Mouse (Mus musculus) liver, postnatal 0 days (tissue): ENCODE data around the gene Polr1a. TPM values are rescaled to one million over a fixed set of nuclear protein-coding genes. Genes with fewer than 3 reads are reported as not detected.

Experiments
- ATAC-seq: fragments of 200-750 bp; cut with Nextera tagmentation; 2 replicates; pipeline ENCODE4 v1.8.0; 2017; ENCODE audit warnings: mild to moderate bottlenecking, moderate library complexity
- DNase-seq: peaks from one replicate; pipeline ENCODE4 v3.0.0-alpha.2; 2016
- H3K27ac ChIP-seq: fragments of 300-500 bp; sonication (generic); 2 replicates; pipeline ENCODE4 v1.5.1; 2014; ENCODE audit warnings: antibody characterized with exemption, moderate library complexity, mild to moderate bottlenecking, low read depth
- H3K27me3 ChIP-seq: fragments of 300-500 bp; sonication (generic); 2 replicates; pipeline ENCODE4 v1.6.1; 2014; ENCODE audit warnings: low read length, control low read depth, mixed read lengths; ENCODE audit not compliant: insufficient read depth
- H3K36me3 ChIP-seq: fragments of 300-500 bp; sonication (generic); replicated peaks from 2 replicates; pipeline ENCODE4 v1.6.1; 2014; ENCODE audit warnings: mild to moderate bottlenecking, control low read depth, low read length, moderate library complexity, mixed read lengths; ENCODE audit not compliant: insufficient read depth
- H3K4me1 ChIP-seq: fragments of 300-500 bp; sonication (generic); 2 replicates; pipeline ENCODE4 v1.6.1; 2014; ENCODE audit warnings: antibody characterized with exemption, mild to moderate bottlenecking, control low read depth; ENCODE audit not compliant: insufficient read depth
- H3K4me2 ChIP-seq: fragments of 300-500 bp; sonication (generic); 2 replicates; pipeline ENCODE4 v1.6.1; 2014; ENCODE audit warnings: low read depth, mild to moderate bottlenecking, low read length, moderate library complexity, mixed read lengths
- H3K4me3 ChIP-seq: fragments of 300-500 bp; sonication (generic); 2 replicates; pipeline ENCODE4 v1.5.1; 2014; ENCODE audit warnings: low read depth, low read length
- H3K9ac ChIP-seq: fragments of 300-500 bp; sonication (generic); replicated peaks from 2 replicates; pipeline ENCODE4 v1.6.1; 2014; ENCODE audit warnings: mild to moderate bottlenecking, moderate library complexity
- H3K9me3 ChIP-seq: fragments of 300-500 bp; sonication (generic); 2 replicates; pipeline ENCODE4 v1.6.1; 2016; ENCODE audit warnings: mild to moderate bottlenecking, control low read depth, low read length, mixed read lengths
- CTCF ChIP-seq: sonication (generic); IDR thresholded peaks from 2 replicates; pipeline ENCODE4 v1.5.1; 2016; ENCODE audit warnings: antibody characterized with exemption, low read depth
- EP300 ChIP-seq: IDR thresholded peaks from 2 replicates; pipeline ENCODE4 v1.6.1; 2016; ENCODE audit warnings: antibody characterized with exemption, low read depth, mild to moderate bottlenecking
- WGBS: fragments of 180-500 bp; shearing (Covaris S2); extraction: QIAGEN DNeasy Blood & Tissue Kit; methylation state at CpG from one replicate; pipeline ENCODE4 v1.1.7; 2014; ENCODE audit not compliant: insufficient replicate concordance; 5-methylcytosine and 5-hydroxymethylcytosine counted together
- polyA plus RNA-seq: library from polyadenylated mRNA; unstranded; fragments of >200 nt; fragmentation: Nextera tagmentation; extraction: Ambion mirVana; gene quantifications from 2 replicates; pipeline ENCODE4 v1.2.1, GENCODE M21; 2015

The Polr1a gene
- polyA plus RNA-seq, 1 experiment from 2014 or later, result 10.0 TPM

- ATAC-seq (no peak), DNase-seq (no peak)
- no peak overlapping the region for H3K4me2 ChIP-seq
- H3K36me3 ChIP-seq, result peaks cover 35% of the 10 kb centered on the region
- TF ChIP-seq CTCF, result no peak
- TF ChIP-seq EP300, result no peak
- H3K9me3 ChIP-seq, result no peaks in the 10 kb centered on the region
- peaks cover 6% of the 10 kb centered on the region; the same call in 1 of the 2 replicates for H3K4me1 ChIP-seq
- no peak overlapping the region for H3K4me3 ChIP-seq
- no peak overlapping the region for H3K9ac ChIP-seq
- H3K27ac ChIP-seq, result no peak overlapping the region
- no peaks in the 10 kb centered on the region for H3K27me3 ChIP-seq
- WGBS, result 34% methylated on average over 6 of the region's 6 CpGs
These were observed 53.9 kb downstream of the Polr1a start for GRCm38 (mm10) chr6:71962706-71963105.

- ATAC-seq (no peak), DNase-seq (no peak)
- no peak overlapping the region for H3K27ac ChIP-seq
- no peak for TF ChIP-seq EP300
- H3K36me3 ChIP-seq, result peaks cover 39% of the 10 kb centered on the region
- H3K4me3 ChIP-seq, result no peak overlapping the region
- H3K9me3 ChIP-seq, result no peaks in the 10 kb centered on the region
- no peak overlapping the region for H3K4me2 ChIP-seq
- no peak overlapping the region for H3K9ac ChIP-seq
- H3K4me1 ChIP-seq, result peaks cover 6% of the 10 kb centered on the region; the same call in 1 of the 2 replicates
- WGBS, result 65% methylated on average over 11 of the region's 11 CpGs
- H3K27me3 ChIP-seq, result no peaks in the 10 kb centered on the region
These were observed 54.7 kb downstream of the Polr1a start for GRCm38 (mm10) chr6:71963561-71963960.

- 78% methylated on average over 5 of the region's 5 CpGs for WGBS
- no peak for DNase-seq
- H3K9me3 ChIP-seq, result no peaks in the 10 kb centered on the region
- H3K4me1 ChIP-seq, result peaks cover 6% of the 10 kb centered on the region; the same call in 1 of the 2 replicates
- H3K4me2 ChIP-seq, result no peak overlapping the region
- peaks cover 60% of the 10 kb centered on the region for H3K36me3 ChIP-seq
- no peak overlapping the region for H3K27ac ChIP-seq
- peak; percentile 51 for ATAC-seq
- no peaks in the 10 kb centered on the region for H3K27me3 ChIP-seq
- no peak overlapping the region for H3K4me3 ChIP-seq
- no peak for TF ChIP-seq CTCF
- no peak for TF ChIP-seq EP300
- no peak overlapping the region for H3K9ac ChIP-seq
These were observed 57.9 kb downstream of the Polr1a start for GRCm38 (mm10) chr6:71966683-71967303.

- H3K36me3 ChIP-seq, result peaks cover 61% of the 10 kb centered on the region
- no peak overlapping the region for H3K4me2 ChIP-seq
- no peaks in the 10 kb centered on the region for H3K9me3 ChIP-seq
- no peak for TF ChIP-seq CTCF
- no peak for TF ChIP-seq EP300
- no peak overlapping the region for H3K4me3 ChIP-seq
- DNase-seq, result no peak
- no peak for ATAC-seq
- 87% methylated on average over 7 of the region's 7 CpGs for WGBS
- no peaks in the 10 kb centered on the region for H3K27me3 ChIP-seq
- no peak overlapping the region for H3K9ac ChIP-seq
- H3K4me1 ChIP-seq, result no peaks in the 10 kb centered on the region
- no peak overlapping the region for H3K27ac ChIP-seq
These were observed 59.0 kb downstream of the Polr1a start for GRCm38 (mm10) chr6:71967847-71968246.

GRCm38 (mm10) chr6:71969459-71969858 is 60.6 kb downstream of the Polr1a start:
- DNase-seq (no peak), ATAC-seq (no peak)
- Histone ChIP-seq H3K4me1 (no peaks in the 10 kb centered on the region), H3K36me3 (peaks cover 70% of the 10 kb centered on the region), H3K4me2 (no peak overlapping the region), H3K9ac (no peak overlapping the region), H3K27ac (no peak overlapping the region), H3K9me3 (no peaks in the 10 kb centered on the region), H3K27me3 (no peaks in the 10 kb centered on the region), H3K4me3 (no peak overlapping the region)
- TF ChIP-seq EP300 (no peak), CTCF (no peak)
- 81% methylated on average over 7 of the region's 7 CpGs for WGBS

- WGBS, result 82% methylated on average over 2 of the region's 2 CpGs
- TF ChIP-seq EP300, result no peak
- no peak for TF ChIP-seq CTCF
- no peaks in the 10 kb centered on the region for H3K9me3 ChIP-seq
- ATAC-seq (no peak), DNase-seq (no peak)
- no peaks in the 10 kb centered on the region for H3K27me3 ChIP-seq
- H3K27ac ChIP-seq, result no peak overlapping the region
- H3K4me1 ChIP-seq, result no peaks in the 10 kb centered on the region
- no peak overlapping the region for H3K9ac ChIP-seq
- H3K4me3 ChIP-seq, result no peak overlapping the region
- no peak overlapping the region for H3K4me2 ChIP-seq
- peaks cover 70% of the 10 kb centered on the region for H3K36me3 ChIP-seq
These were observed 61.3 kb downstream of the Polr1a start for GRCm38 (mm10) chr6:71970154-71970553.

GRCm38 (mm10) chr6:71976592-71976991 is 67.7 kb downstream of the Polr1a start:
- peaks cover 61% of the 10 kb centered on the region for H3K36me3 ChIP-seq
- H3K4me1 ChIP-seq, result peaks cover 6% of the 10 kb centered on the region; the same call in 1 of the 2 replicates
- no peaks in the 10 kb centered on the region for H3K9me3 ChIP-seq
- H3K27ac ChIP-seq, result no peak overlapping the region
- no peak for TF ChIP-seq CTCF
- TF ChIP-seq EP300, result no peak
- H3K27me3 ChIP-seq, result no peaks in the 10 kb centered on the region
- no peak overlapping the region for H3K9ac ChIP-seq
- H3K4me3 ChIP-seq, result no peak overlapping the region
- 89% methylated on average over 7 of the region's 7 CpGs for WGBS
- ATAC-seq, result no peak
- no peak overlapping the region for H3K4me2 ChIP-seq
- DNase-seq, result no peak
